Mouse (Mus musculus) stomach, embryonic 14.5 days (tissue): Measurements from ENCODE around the gene Ski. TPM values are rescaled to one million over a fixed set of nuclear protein-coding genes. Genes with fewer than 3 reads are reported as not detected.
"Not testable (repeated sequence)": the region's sequence is repeated elsewhere in the genome, so short reads cannot be mapped to it uniquely, and the experiment has no call there.

Experiments used
- ATAC-seq: fragments of 200-750 bp; cut with Nextera tagmentation; 2 replicates; pipeline ENCODE4 v1.8.0; 2017; ENCODE audit warnings: low read depth, moderate TSS enrichment; ENCODE audit not compliant: insufficient number of reproducible peaks, insufficient read depth, low FRiP score
- H3K27ac ChIP-seq: fragments of 300-500 bp; sonication (generic); 2 replicates; pipeline ENCODE4 v1.5.1; 2014; ENCODE audit warnings: mild to moderate bottlenecking, low read length, moderate library complexity, mixed read lengths
- H3K27me3 ChIP-seq: fragments of 300-500 bp; sonication (generic); 2 replicates; pipeline ENCODE4 v1.6.1; 2014; ENCODE audit warnings: low read length, control low read depth, mixed read lengths; ENCODE audit not compliant: control insufficient read depth, insufficient read depth
- H3K36me3 ChIP-seq: fragments of 300-500 bp; sonication (generic); 2 replicates; pipeline ENCODE4 v1.6.1; 2014; ENCODE audit warnings: mild to moderate bottlenecking, control low read depth, low read length, moderate library complexity, mixed read lengths; ENCODE audit not compliant: control insufficient read depth, insufficient read depth
- H3K4me1 ChIP-seq: fragments of 300-500 bp; sonication (generic); 2 replicates; pipeline ENCODE4 v1.6.1; 2014; ENCODE audit warnings: low read length, control low read depth, mixed read lengths; ENCODE audit not compliant: control insufficient read depth, insufficient read depth
- H3K4me2 ChIP-seq: fragments of 300-500 bp; sonication (generic); replicated peaks from 2 replicates; pipeline ENCODE4 v1.6.1; 2014; ENCODE audit warnings: low read depth, low read length, control low read depth
- H3K4me3 ChIP-seq: fragments of 300-500 bp; sonication (generic); 2 replicates; pipeline ENCODE4 v1.5.1; 2014; ENCODE audit warnings: low read depth, low read length, control low read depth
- H3K9ac ChIP-seq: fragments of 300-500 bp; sonication (generic); replicated peaks from 2 replicates; pipeline ENCODE4 v1.6.1; 2014; ENCODE audit warnings: low read depth, mild to moderate bottlenecking, control low read depth, low read length, moderate library complexity, mixed read lengths
- H3K9me3 ChIP-seq: fragments of 300-500 bp; sonication (generic); 2 replicates; pipeline ENCODE4 v1.6.1; 2016; ENCODE audit warnings: low read depth, low read length, control low read depth; ENCODE audit not compliant: control insufficient read depth
- WGBS: fragments of 180-500 bp; shearing (Covaris S2); extraction: QIAGEN DNeasy Blood & Tissue Kit; methylation state at CpG from one replicate; pipeline ENCODE4 v1.1.7; 2014; 5-methylcytosine and 5-hydroxymethylcytosine counted together
- polyA plus RNA-seq: library from polyadenylated mRNA; unstranded; fragments of >200 nt; fragmentation: Nextera tagmentation; extraction: Ambion mirVana; gene quantifications from 2 replicates; pipeline ENCODE4 v1.2.1, GENCODE M21; 2014

The Ski gene
- polyA plus RNA-seq, 1 experiment from 2014 or later: 32.0 TPM

DNA sequence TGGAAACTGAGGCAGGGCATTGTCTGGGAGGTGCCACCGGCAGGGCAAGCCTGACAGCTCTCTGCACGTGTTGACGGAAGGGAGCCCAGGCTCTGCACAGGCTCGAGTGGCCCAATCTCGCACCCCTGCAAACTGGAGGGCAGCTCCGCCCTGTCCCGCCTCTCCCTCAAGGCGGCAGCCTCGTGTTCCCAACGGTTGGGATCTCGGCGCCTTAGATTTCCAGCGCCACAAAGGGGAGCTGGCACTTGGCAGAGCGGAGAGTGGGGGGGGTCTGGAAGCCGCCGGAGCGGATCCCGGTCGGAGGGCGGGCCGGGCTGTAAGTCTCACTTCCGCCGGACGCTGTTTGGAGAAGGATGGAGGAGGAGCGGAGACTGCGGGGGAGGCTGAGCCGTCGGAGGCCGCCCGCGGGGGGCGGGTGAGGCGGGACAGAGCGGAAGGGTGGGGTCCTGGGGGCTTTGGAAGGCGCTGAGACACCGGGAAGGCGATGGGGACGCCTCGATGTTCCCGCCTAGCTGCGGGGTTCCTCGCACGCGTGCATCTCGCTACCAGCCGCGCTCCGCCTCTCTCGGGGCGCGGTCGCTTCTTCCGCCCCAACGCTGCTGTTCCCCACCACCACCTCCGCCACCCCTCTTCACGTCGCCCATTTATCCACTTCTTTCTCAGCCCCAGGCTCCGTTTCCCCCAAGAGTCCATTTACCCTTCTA, 27.4 kb upstream of the Ski start, which contains the start of gene Faap20:
TSS of gene Faap20 (plus strand) at position 155 of the 704 bp plus-strand sequence.
- peak within 1 kb of the TSS; percentile 97 for H3K27ac ChIP-seq
- WGBS: 0% methylated on average over 58 of the region's 58 CpGs
- peak; percentile 88 for ATAC-seq
- no peaks in the 10 kb centered on the region for H3K36me3 ChIP-seq
- H3K27me3 ChIP-seq: no peaks in the 10 kb centered on the region
- H3K9me3 ChIP-seq: no peaks in the 10 kb centered on the region; the same call in 1 of the 2 replicates
- peaks cover 26% of the 10 kb centered on the region; the same call in 1 of the 2 replicates for H3K4me1 ChIP-seq
- H3K9ac ChIP-seq: peak within 1 kb of the TSS; percentile 66
- peak within 1 kb of the TSS; percentile 54 for H3K4me3 ChIP-seq
- H3K4me2 ChIP-seq: peak within 1 kb of the TSS; percentile 97

DNA sequence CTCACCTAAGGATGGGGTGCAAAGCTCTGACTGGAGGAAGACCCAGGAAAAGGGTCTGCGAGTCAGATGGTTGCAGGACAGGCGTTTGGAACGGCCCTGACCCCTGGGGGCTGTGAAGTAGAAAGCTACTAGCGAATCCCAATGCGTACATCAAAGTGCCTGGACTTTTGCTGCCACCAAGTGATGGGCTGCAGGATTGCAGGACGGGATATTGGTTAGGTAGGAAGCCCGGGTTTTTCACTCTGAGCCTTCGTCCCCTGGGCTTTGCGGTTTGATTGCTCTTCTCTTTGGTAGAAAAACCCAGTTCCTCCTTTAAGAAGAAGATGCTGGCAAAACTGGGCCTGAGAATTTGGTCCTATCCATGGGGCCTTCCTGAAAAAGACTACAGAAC, 26.9 kb upstream of the Ski start:
- H3K4me3 ChIP-seq: peak overlapping the region; percentile 54
- WGBS: under 1% methylated on average over 9 of the region's 9 CpGs
- H3K27ac ChIP-seq: peak overlapping the region; percentile 97
- H3K9ac ChIP-seq: peak overlapping the region; percentile 66; the same call in 1 of the 2 replicates
- H3K9me3 ChIP-seq: no peaks in the 10 kb centered on the region; the same call in 1 of the 2 replicates
- no peaks in the 10 kb centered on the region for H3K27me3 ChIP-seq
- peak overlapping the region; percentile 97 for H3K4me2 ChIP-seq
- peaks cover 26% of the 10 kb centered on the region; the same call in 1 of the 2 replicates for H3K4me1 ChIP-seq
- ATAC-seq: peak; percentile 71; the same call in 1 of the 2 replicates
- H3K36me3 ChIP-seq: no peaks in the 10 kb centered on the region

DNA sequence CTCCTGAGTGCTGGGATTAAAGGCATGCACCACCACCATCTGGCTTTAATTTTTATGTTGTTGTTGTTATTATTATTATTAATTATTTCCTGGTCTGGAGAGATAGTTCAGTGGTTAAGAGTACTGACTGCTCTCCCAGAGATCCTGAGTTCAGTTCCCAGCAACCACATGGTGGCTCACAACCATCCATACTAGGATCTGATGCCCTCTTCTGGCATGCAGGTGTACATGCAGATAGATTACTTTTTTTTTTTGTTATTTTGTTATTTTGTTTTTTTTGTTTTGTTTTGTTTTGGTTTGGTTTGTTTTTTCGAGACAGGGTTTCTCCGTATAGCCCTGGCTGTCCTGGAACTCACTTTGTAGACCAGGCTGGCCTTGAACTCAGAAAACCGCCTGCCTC, 25.7 kb upstream of the Ski start:
- H3K36me3 ChIP-seq, H3K4me2 ChIP-seq, H3K9ac ChIP-seq, H3K27me3 ChIP-seq, H3K4me3 ChIP-seq, ATAC-seq, H3K9me3 ChIP-seq, H3K27ac ChIP-seq: not testable (repeated sequence)
- H3K4me1 ChIP-seq: peaks cover 26% of the 10 kb centered on the region; the same call in 1 of the 2 replicates
- WGBS: 95% methylated on average over 3 of the region's 3 CpGs

DNA sequence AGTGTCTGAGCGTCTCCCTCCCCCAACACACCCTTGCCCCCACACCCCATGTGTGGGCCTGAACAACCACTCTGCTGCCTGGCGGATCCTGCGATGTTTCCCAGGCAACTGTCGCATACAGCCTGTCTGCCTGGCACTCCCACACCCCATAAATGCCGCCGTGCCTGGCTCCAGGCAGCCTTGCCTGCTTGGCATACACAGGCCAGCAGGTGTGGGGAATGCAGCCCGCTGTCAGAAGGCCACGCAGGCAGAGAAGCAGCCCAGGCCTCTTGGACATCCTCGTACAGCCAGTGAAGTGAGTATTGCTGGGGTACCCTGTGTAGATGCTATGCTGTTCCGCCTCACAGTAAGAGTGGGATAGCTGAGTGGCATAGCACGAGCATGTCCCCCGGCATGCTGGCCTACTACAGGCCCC, 24.3 kb upstream of the Ski start:
- 73% methylated on average over 12 of the region's 12 CpGs for WGBS
- Histone ChIP-seq H3K9ac (no peak overlapping the region), H3K4me1 (peaks cover 23% of the 10 kb centered on the region; the same call in 1 of the 2 replicates), H3K4me3 (no peak overlapping the region), H3K36me3 (no peaks in the 10 kb centered on the region), H3K27ac (no peak overlapping the region), H3K27me3 (no peaks in the 10 kb centered on the region), H3K4me2 (no peak overlapping the region), H3K9me3 (no peaks in the 10 kb centered on the region; the same call in 1 of the 2 replicates)
- no peak for ATAC-seq

DNA sequence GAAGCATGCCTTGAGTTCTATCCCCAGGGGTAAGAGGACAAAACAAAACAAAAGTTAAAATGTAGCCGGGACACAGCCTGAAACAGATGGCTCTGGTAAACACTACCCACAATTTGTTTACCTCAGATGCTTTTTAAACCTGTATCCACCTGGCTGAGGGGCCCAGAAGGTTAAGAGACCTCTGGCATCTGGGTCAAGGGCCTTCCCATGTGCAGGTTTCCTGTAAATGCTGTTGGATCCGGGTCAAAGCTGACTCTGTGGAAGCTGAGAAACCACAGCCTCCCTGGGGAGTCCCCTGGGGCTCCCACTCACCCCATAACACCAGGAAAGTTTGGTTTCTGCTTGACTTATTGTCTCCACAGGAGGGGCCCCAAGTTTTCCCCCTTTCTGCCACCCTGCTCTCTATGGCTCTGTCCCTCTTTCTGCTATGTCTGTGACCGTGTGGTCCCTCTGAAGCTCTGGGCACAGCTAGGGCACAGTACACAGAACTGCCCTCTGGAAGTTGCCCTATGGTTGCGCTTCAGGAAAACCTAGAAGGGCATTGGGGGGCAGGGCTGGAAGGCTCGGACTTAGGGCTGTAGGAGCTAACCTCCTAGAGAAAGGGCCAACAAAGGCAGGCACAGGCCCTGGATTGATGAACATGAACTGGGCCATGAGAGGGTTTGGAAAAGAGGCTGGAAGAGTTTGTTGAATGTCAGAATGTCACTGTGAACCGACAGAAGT, 23.5 kb upstream of the Ski start:
- no peaks in the 10 kb centered on the region; the same call in 1 of the 2 replicates for H3K9me3 ChIP-seq
- no peaks in the 10 kb centered on the region for H3K27me3 ChIP-seq
- H3K9ac ChIP-seq: no peak overlapping the region
- ATAC-seq: no peak
- no peak overlapping the region for H3K4me3 ChIP-seq
- H3K27ac ChIP-seq: no peak overlapping the region
- peaks cover 17% of the 10 kb centered on the region; the same call in 1 of the 2 replicates for H3K4me1 ChIP-seq
- H3K36me3 ChIP-seq: no peaks in the 10 kb centered on the region
- 48% methylated on average over 6 of the region's 6 CpGs for whole genome bisulfite sequencing
- H3K4me2 ChIP-seq: no peak overlapping the region

DNA sequence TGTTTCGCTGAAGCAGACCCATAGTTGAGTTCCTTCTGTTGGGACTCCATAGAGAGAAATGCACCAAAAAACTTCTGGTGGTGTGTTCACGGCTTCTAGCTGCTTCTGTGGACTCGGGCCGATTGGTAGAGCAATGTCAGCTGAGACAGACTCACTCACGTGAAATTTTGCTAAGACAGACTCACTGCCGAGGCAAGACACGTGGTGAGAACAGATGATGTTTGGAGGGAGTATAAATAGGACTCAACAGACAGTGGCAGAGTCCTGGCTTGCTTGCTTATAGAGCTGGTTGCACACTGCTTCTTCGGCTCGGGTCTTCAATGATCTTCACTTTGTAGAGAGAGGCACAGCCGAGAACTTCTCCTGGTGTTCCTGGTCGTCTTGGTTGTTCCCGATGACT, 20.8 kb upstream of the Ski start:
- Histone ChIP-seq H3K27ac (no peak overlapping the region), H3K9me3 (no peaks in the 10 kb centered on the region; the same call in 1 of the 2 replicates), H3K9ac (no peak overlapping the region), H3K4me2 (no peak overlapping the region), H3K4me3 (no peak overlapping the region), H3K36me3 (no peaks in the 10 kb centered on the region), H3K27me3 (no peaks in the 10 kb centered on the region), H3K4me1 (peaks cover 13% of the 10 kb centered on the region; the same call in 1 of the 2 replicates)
- 91% methylated on average over 12 of the region's 12 CpGs for WGBS
- no peak for ATAC-seq

DNA sequence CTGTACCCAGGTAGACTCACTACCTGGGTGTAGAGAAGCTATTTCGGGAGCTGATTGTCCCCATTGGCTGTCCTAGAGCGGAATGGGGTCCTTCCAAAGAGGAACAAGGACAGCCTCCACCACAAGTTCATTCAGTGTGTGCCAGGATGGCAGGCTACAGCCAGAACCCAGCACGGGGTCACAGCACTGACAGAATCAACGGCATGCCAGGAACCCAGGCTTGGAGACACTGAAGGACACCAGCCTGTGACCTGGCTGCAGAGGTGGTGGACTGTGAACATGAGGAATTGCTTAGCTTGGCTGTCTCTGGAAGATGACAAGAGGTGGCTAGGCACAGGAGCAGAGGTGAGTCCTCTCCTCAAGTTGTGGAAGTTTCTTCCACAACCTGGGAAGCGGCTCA, 19.9 kb upstream of the Ski start:
- H3K9me3 ChIP-seq: no peaks in the 10 kb centered on the region
- H3K9ac ChIP-seq: no peak overlapping the region
- 91% methylated on average over 5 of the region's 5 CpGs for WGBS
- H3K27me3 ChIP-seq: no peaks in the 10 kb centered on the region
- peaks cover 13% of the 10 kb centered on the region; the same call in 1 of the 2 replicates for H3K4me1 ChIP-seq
- no peak overlapping the region for H3K27ac ChIP-seq
- no peak overlapping the region for H3K4me3 ChIP-seq
- no peak overlapping the region for H3K4me2 ChIP-seq
- no peaks in the 10 kb centered on the region for H3K36me3 ChIP-seq
- ATAC-seq: no peak

DNA sequence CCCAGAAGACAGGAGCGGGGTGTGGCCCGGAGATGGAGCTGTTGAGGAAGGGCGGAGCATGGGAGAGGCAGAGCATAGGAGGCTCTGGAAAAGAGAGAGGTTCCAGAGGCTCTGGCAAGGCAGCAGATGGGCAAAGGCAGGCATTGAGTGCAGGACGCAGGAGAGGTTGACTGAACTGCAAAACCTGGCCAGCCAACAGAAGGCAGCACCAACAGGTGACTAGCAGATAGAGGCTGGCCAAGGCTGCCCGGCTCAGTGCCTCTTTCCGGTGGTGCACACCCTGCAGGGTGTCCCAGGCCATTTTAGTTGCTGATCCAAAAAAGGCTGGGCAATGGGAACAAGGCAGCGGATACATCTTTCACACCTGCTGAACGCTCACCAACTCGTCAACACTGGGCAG, 19.4 kb upstream of the Ski start:
- 76% methylated on average over 9 of the region's 9 CpGs for WGBS
- H3K36me3 ChIP-seq: no peaks in the 10 kb centered on the region
- no peak overlapping the region for H3K4me2 ChIP-seq
- peaks cover 13% of the 10 kb centered on the region; the same call in 1 of the 2 replicates for H3K4me1 ChIP-seq
- ATAC-seq: no peak
- no peaks in the 10 kb centered on the region for H3K27me3 ChIP-seq
- no peak overlapping the region for H3K27ac ChIP-seq
- no peaks in the 10 kb centered on the region for H3K9me3 ChIP-seq
- no peak overlapping the region for H3K4me3 ChIP-seq
- no peak overlapping the region for H3K9ac ChIP-seq
